Mouse (Mus musculus) cortical plate, adult 2 months (tissue): ENCODE data around the gene Tbc1d5.

ENCODE experiments used
- CTCF ChIP-seq: fragments of 200-500 bp; IDR thresholded peaks from 2 replicates; pipeline ENCODE4 v1.5.1; 2011; ENCODE audit warnings: mild to moderate bottlenecking, control low read depth, low read length; ENCODE audit not compliant: insufficient read depth; ENCODE audit errors: extremely low read depth
- POLR2A ChIP-seq: fragments of 200-500 bp; IDR thresholded peaks from 2 replicates; pipeline ENCODE4 v1.6.1; 2011; ENCODE audit warnings: mild to moderate bottlenecking, low read length, control low read depth; ENCODE audit not compliant: insufficient read depth; ENCODE audit errors: extremely low read depth

GRCm38 (mm10) chr17:50763407-50763806, 415.7 kb downstream of the Tbc1d5 start:
- no peak for TF ChIP-seq CTCF
- no peak for TF ChIP-seq POLR2A
